Mouse (Mus musculus) embryo, embryonic 10 days (tissue): ENCODE data around the gene Tsr3.
"Not testable (repeated sequence)": the region's sequence is repeated elsewhere in the genome, so short reads cannot be mapped to it uniquely, and the experiment has no call there.

Experiments used
- DNase-seq: peaks from one replicate; pipeline ENCODE4 v3.0.0-alpha.2; 2015; ENCODE audit warnings: low spot score

The Tsr3 gene

GRCm38 (mm10) chr17:25239695-25240636 lies at the start of gene Tsr3, which contains the start of gene Gnptg:
Tsr3 (plus strand) TSS chr17:25240170.
Gnptg (minus strand) TSS chr17:25240124.
- DNase-seq: peak; percentile 94

DNA sequence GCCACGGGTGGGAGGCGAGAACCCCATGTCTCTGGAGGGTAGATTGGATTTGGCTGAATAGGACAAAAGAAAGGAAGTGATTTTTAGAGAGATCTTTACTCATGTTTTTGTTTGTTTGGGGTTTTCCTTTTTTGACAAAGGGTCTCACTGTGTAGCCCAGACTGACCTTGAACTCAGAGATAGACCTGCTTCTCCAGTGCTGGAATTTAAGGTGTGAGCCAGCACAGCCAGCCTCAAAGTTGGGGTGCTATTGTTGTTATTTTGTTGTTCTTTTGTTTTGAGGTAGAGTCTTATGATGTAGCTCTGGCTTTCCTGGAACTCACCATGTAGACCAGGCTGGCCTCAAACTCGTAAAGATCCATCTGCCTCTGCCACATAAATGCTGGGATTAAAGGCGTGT lies 37.6 kb upstream of the Tsr3 start:
- no peak for DNase-seq

GRCm38 (mm10) chr17:25210006-25210405 lies 30.0 kb upstream of the Tsr3 start:
- no peak for DNase-seq

GRCm38 (mm10) chr17:25210680-25211466 lies 29.1 kb upstream of the Tsr3 start:
- no peak for DNase-seq

DNA sequence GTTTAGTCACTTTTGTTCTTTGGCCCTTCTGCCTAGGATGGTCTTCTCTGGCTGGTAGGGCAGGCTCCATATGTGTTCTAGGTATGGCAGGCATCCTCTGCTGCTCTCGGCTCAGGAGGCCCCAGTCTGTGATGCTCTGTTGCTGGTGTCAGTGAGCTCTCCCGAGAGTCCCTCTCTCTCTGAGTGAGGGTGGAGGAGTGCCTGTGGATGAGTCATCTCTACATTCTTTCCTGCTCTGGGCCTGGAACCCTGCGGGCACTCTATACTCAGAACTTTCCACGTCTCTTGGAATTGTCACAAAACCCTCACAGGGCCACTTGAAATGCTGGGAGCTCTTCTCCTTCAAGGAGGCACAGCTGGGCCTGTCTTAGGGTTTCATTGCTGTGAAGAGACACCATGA lies 28.3 kb upstream of the Tsr3 start:
- DNase-seq: no peak

DNA sequence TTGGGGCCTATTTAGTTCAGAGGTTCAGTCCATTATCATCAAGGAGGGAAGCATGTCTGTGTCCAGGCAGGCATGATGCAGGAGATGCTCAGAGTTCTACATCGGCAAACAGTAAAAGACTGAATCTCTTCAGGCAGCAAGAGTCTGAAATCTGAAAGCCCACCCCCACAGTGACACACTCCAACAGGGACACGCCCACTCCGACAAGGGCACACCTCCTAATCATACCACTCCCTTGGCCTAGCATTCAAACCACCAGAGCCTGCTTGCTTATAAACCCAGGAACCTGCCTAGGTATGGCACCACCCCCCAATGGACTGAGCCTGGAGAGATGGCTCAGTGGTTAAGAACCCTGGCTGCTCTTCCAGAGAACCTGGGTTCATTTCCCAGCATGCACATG lies 24.5 kb upstream of the Tsr3 start:
- no peak for DNase-seq

GRCm38 (mm10) chr17:25218967-25219366 lies 21.0 kb upstream of the Tsr3 start:
- no peak for DNase-seq

- DNase-seq: no peak
Measured at GRCm38 (mm10) chr17:25219492-25220295, 20.3 kb upstream of the Tsr3 start.

DNA sequence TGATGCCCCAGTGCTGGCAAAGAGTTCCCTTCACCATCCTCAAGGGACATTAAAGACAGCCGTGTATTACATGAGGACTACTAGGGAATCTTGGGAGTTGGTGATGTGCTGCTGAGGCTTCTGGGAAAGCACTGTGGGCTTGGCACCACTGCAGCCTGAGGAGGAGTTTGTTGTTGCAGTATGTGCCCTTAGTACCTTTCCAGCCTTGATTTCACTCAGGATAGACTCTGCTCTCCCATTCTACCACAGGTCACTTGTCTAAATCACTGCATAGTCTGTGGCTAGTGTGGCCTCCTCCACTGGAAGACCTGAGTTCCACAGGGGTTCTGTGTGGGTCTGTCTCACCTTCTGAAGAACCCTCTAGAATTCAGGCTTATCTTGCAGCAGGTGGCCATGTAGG lies 19.2 kb upstream of the Tsr3 start:
- no peak for DNase-seq

DNA sequence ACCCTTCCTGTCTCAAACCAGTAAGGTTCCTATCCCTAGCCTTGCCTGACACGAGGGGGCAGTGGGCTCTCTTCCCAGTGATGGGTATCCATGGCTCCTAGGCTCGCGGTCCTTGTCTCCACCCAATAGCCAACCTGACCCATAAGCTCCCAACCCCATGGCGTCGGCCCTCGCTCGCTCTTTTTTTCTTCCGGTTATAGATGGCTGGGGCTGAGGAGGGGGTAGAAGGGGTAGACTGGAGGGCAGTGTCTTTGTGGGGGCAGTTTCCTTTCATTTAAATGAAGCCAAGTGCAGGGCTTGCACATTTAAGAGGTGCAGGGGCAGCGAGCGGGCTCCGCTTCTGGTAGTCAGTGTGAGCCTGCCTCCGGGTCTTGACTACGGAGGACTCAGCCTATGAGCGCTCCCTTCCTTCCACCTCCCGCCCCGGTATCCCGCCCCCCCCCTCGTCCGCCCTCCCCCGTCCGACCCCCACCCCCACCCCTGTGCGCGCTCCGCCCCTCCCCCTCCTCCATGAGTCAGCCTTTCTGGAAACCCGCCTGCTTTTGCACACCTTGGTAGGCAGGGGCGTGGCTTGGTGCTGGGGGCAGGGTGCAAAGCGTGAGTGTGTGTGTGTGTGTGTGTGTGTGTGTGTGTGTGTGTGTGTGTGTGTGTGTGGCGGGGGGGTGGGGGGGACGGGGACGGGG lies 18.0 kb upstream of the Tsr3 start:
- DNase-seq: peak; percentile 62

DNA sequence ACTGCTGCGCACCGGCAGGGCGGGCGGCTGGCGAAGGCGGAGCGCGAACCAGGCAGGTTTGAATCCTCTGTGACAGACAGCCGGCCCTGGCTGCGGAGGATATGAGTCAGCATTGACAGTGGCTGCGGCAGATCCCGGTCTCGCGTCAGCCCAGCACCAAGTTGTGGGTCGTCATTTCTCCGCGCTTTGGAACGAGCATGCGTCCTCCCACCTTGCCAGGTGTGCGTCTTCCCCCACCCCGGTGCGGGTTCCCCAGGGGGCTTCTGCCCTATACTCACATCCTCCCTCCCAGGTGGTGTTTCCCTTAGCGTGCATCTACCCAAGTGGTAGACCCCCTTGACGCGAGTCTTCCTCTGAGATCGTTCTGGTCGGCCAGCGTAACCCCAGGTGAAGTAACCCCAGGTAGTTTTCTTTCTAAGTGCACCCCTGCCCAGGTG lies 17.4 kb upstream of the Tsr3 start:
- not testable (repeated sequence) for DNase-seq

- no peak for DNase-seq
Measured at GRCm38 (mm10) chr17:25222951-25223601, 16.9 kb upstream of the Tsr3 start.

- no peak for DNase-seq
Measured at GRCm38 (mm10) chr17:25224586-25225222, 15.3 kb upstream of the Tsr3 start.

DNA sequence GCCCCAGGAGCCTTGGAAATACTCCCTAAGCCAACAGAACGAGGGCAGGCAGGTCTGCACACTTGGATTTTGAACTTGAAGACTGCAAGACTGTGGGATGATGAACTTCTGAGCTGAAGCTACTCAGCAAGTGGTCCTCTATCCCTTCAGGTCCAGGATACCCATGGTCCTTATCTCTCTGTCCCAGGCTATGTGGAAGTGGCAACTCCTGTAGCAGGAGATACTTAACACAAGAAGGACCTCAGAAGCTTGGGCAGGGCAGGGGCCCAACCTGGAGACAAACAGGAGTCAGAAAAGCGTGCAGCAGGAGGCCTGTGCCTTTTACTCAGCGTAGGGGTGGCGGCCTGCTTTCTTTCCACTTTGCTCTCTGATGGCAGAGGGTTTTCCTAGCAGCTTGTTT lies 14.3 kb upstream of the Tsr3 start:
- DNase-seq: no peak

- DNase-seq: no peak
Measured at GRCm38 (mm10) chr17:25227991-25228390, 12.0 kb upstream of the Tsr3 start.

GRCm38 (mm10) chr17:25230014-25230655 lies 9.8 kb upstream of the Tsr3 start:
- DNase-seq: not testable (repeated sequence)

DNA sequence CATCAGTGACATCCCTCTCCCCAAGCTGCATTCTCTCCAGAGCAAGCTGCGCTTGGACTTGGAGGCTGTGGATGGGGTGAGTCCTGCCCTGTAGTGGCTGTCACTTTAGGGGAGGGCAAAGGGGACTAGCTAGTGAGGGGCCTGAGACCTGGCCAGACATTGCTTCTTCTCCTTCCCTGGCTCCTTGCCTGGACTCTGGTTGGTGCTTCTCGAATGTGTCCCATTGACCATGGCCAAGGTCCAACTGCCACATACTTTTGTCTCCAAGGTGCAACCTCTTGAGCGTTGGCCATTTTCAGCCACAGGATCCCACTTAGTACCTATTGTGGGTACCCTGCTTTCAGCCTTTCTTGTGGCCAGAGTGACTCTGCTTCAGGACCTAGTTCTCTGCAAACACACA lies 9.3 kb upstream of the Tsr3 start:
- no peak for DNase-seq

- DNase-seq: not testable (repeated sequence)
Measured at GRCm38 (mm10) chr17:25231621-25232020, 8.3 kb upstream of the Tsr3 start.

DNA sequence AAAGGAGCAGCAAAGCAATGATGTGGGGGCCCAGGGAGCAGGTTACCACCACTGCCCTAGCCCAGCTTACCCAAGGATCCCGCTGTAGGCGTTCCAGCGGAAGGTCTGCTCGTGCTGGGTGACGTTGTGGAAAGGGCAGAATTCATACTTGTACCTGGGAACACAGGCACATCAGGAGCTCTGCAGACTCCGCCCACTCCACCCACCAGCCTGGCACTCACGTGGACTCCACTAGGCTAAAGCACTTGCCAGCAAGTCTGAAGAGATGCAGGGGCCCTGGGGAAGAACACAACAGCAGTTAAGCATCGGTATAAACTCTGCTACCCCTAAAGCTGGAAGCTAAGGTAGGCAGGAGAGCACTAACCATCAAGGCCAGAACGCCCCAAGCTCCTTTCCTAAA lies 4.3 kb upstream of the Tsr3 start:
- no peak for DNase-seq
